Mouse (Mus musculus) cerebellum, adult 2 months (tissue): ENCODE results near the gene Adgrl2.

Experiments used
- CTCF ChIP-seq: fragments of 200-500 bp; IDR thresholded peaks from 2 replicates; pipeline ENCODE4 v1.5.1; 2011; ENCODE audit warnings: low read depth, mild to moderate bottlenecking, control low read depth, low read length, moderate library complexity, borderline replicate concordance; ENCODE audit not compliant: insufficient read depth
- POLR2A ChIP-seq: fragments of 200-500 bp; IDR thresholded peaks from 2 replicates; pipeline ENCODE4 v1.6.1; 2011; ENCODE audit warnings: low read length, control low read depth, borderline replicate concordance; ENCODE audit not compliant: insufficient read depth

DNA sequence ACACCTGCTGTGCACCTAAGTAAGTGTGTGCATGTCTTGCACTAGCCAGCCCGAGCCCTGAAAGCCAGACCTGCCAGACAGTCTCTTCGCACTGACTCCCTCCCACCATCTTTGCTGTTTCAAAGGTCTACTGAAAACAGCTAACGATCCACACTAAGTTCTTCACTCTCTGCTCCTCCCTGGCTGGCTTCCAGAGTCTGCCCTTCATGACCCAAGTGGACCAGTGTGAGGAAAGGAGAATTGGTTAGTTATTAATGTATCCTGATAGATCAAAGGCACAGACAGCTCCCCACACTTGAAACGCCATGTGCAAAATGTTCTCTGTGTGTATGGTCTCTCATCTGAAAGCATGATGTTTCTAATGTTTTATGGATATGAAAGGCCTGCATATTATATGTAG lies 103.4 kb downstream of the Adgrl2 start:
- TF ChIP-seq CTCF = no peak
- TF ChIP-seq POLR2A = no peak
